Mouse (Mus musculus) mouse embryonic stem cell (cell line): ENCODE measurements around the gene Ubxn10.

ENCODE experiments used
- in situ Hi-C, 2 experiments: fragments of 300-500 bp; cut with MboI; formaldehyde crosslinking; loops; 1 replicate in 1 of 2; 3 replicates in 1 of 2; pipeline ENCODE4 v1.14.3; 2019 to 2020; ENCODE audit warnings: low sequenced_read_pairs in 2 of 2, low pct_unique_long_range_greater_than_20kb in 1 of 2, mixed read lengths in 1 of 2; ENCODE audit not compliant: unreplicated experiment in 1 of 2

Gene Ubxn10

GRCm38 (mm10) chr4:138737031-138737430 lies at the start of gene Ubxn10:
Gene Ubxn10, minus strand, starts transcription at chr4:138737167.
- in situ Hi-C loops = no loop called here

GRCm38 (mm10) chr4:138786141-138786540 lies 49.2 kb upstream of the Ubxn10 start:
- in situ Hi-C loops = no loop called here

- in situ Hi-C loops = no loop called here
These were observed 48.8 kb upstream of the Ubxn10 start for GRCm38 (mm10) chr4:138785721-138786120.

GRCm38 (mm10) chr4:138782098-138782497 lies 45.1 kb upstream of the Ubxn10 start:
- in situ Hi-C loops = no loop called here

GRCm38 (mm10) chr4:138780300-138780699 lies 43.3 kb upstream of the Ubxn10 start:
- in situ Hi-C loops = no loop called here

- in situ Hi-C loops = no loop called here
These were observed 40.7 kb upstream of the Ubxn10 start for GRCm38 (mm10) chr4:138777417-138778407.

GRCm38 (mm10) chr4:138775435-138775834 lies 38.5 kb upstream of the Ubxn10 start, which contains the start of gene Pla2g2d:
Gene Pla2g2d, plus strand, starts transcription at chr4:138775735.
- in situ Hi-C loops = no loop called here

- in situ Hi-C loops = no loop called here
These were observed 35.4 kb upstream of the Ubxn10 start for GRCm38 (mm10) chr4:138772386-138772785.

GRCm38 (mm10) chr4:138771970-138772369 lies 35.0 kb upstream of the Ubxn10 start:
- in situ Hi-C loops = no loop called here

- in situ Hi-C loops = no loop called here
These were observed 25.3 kb upstream of the Ubxn10 start for GRCm38 (mm10) chr4:138762266-138762665.

GRCm38 (mm10) chr4:138757416-138757815 lies 20.4 kb upstream of the Ubxn10 start, which contains the start of gene Pla2g2f:
Gene Pla2g2f, minus strand, starts transcription at chr4:138757626.
- in situ Hi-C loops = no loop called here

GRCm38 (mm10) chr4:138755983-138756382 lies 19.0 kb upstream of the Ubxn10 start:
- in situ Hi-C loops = no loop called here

- in situ Hi-C loops = no loop called here
These were observed 18.5 kb upstream of the Ubxn10 start for GRCm38 (mm10) chr4:138755439-138755838.

- in situ Hi-C loops = no loop called here
These were observed 17.5 kb upstream of the Ubxn10 start for GRCm38 (mm10) chr4:138754432-138754831.

- in situ Hi-C loops = no loop called here
These were observed 16.6 kb upstream of the Ubxn10 start for GRCm38 (mm10) chr4:138753608-138754007.

- in situ Hi-C loops = no loop called here
These were observed 15.6 kb upstream of the Ubxn10 start for GRCm38 (mm10) chr4:138752603-138753002.

- in situ Hi-C loops = loop anchor here (5.0 kb wide), 1 partner anchor 109 kb away; no protein-coding TSS in a partner anchor
These were observed 11.6 kb upstream of the Ubxn10 start for GRCm38 (mm10) chr4:138748369-138749072.

- in situ Hi-C loops = loop anchor here (5.0 kb wide), 1 partner anchor 109 kb away; no protein-coding TSS in a partner anchor
These were observed 10.9 kb upstream of the Ubxn10 start for GRCm38 (mm10) chr4:138747851-138748250.

GRCm38 (mm10) chr4:138746866-138747265 lies 9.9 kb upstream of the Ubxn10 start:
- in situ Hi-C loops = loop anchor here (5.0 kb wide), 1 partner anchor 110 kb away; no protein-coding TSS in a partner anchor
